Mouse (Mus musculus) C2C12 (cell line): ENCODE data around the gene Card14.

Experiments
- CTCF ChIP-seq: IDR thresholded peaks from one replicate; pipeline ENCODE4 v1.5.1; 2011; ENCODE audit not compliant: control insufficient read depth, insufficient read depth, insufficient read length
- MAX ChIP-seq: IDR thresholded peaks from one replicate; pipeline ENCODE4 v1.6.1; 2011; ENCODE audit warnings: mild to moderate bottlenecking, control low read depth
- MYOD1 ChIP-seq: IDR thresholded peaks from one replicate; pipeline ENCODE4 v1.6.1; 2011; ENCODE audit warnings: low read depth; ENCODE audit not compliant: control insufficient read depth, insufficient read length
- MYOG ChIP-seq: IDR thresholded peaks from one replicate; pipeline ENCODE4 v1.6.1; 2011; ENCODE audit not compliant: control insufficient read depth, insufficient read length; ENCODE audit errors: extremely low read depth
- USF1 ChIP-seq: IDR thresholded peaks from one replicate; pipeline ENCODE4 v1.6.1; 2011; ENCODE audit warnings: low read depth, mild to moderate bottlenecking, control low read depth, moderate library complexity

DNA sequence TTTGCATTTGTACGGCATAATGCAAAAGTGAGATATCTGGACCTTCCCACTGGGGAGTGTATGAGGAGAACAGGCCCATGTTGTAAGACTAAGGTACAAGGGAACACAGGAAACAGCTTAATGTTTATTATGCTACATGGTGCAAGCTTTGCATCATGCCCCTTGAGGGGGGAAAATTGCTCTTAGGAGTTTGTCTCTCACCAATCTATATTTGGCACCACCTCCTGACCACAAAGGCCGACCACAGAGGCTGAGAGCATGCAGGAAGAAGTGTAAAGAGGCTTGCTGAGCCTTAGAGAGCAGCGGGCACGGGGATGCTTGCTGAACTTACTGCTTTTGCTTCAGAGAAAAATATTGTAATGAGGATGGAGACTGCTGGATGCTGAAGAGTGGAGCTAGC, 77.3 kb downstream of the Card14 start:
- TF ChIP-seq MYOD1 (no peak), CTCF (no peak), USF1 (no peak), MAX (no peak), MYOG (no peak)
